Mouse (Mus musculus) forebrain, embryonic 11.5 days (tissue): ENCODE data around the gene Rac3. TPM values are rescaled to one million over a fixed set of nuclear protein-coding genes. Genes with fewer than 3 reads are reported as not detected.

Experiments used
- ATAC-seq: fragments of 200-750 bp; cut with Nextera tagmentation; replicated peaks from 2 replicates; pipeline ENCODE4 v1.8.0; 2017; ENCODE audit warnings: moderate TSS enrichment; ENCODE audit not compliant: low FRiP score
- DNase-seq: peaks from one replicate; pipeline ENCODE4 v3.0.0-alpha.2; 2017; ENCODE audit warnings: low spot score
- H3K27ac ChIP-seq: fragments of 300-500 bp; sonication (generic); 2 replicates; pipeline ENCODE4 v1.5.1; 2014; ENCODE audit warnings: low read depth, low read length
- H3K27me3 ChIP-seq: fragments of 300-500 bp; sonication (generic); 2 replicates; pipeline ENCODE4 v1.6.1; 2014; ENCODE audit warnings: mild to moderate bottlenecking, low read length, mixed read lengths; ENCODE audit not compliant: control insufficient read depth, insufficient read depth
- H3K36me3 ChIP-seq: fragments of 300-500 bp; sonication (generic); 2 replicates; pipeline ENCODE4 v1.6.1; 2014; ENCODE audit warnings: mild to moderate bottlenecking, low read length, moderate library complexity, mixed read lengths; ENCODE audit not compliant: control insufficient read depth, insufficient read depth
- H3K4me1 ChIP-seq: fragments of 300-500 bp; sonication (generic); replicated peaks from 2 replicates; pipeline ENCODE4 v1.6.1; 2014; ENCODE audit warnings: low read length, mixed read lengths; ENCODE audit not compliant: control insufficient read depth, insufficient read depth
- H3K4me2 ChIP-seq: fragments of 300-500 bp; sonication (generic); 2 replicates; pipeline ENCODE4 v1.6.1; 2014; ENCODE audit warnings: low read depth, mild to moderate bottlenecking, low read length, moderate library complexity, mixed read lengths; ENCODE audit not compliant: severe bottlenecking
- H3K4me3 ChIP-seq: fragments of 300-500 bp; sonication (generic); 2 replicates; pipeline ENCODE4 v1.5.1; 2014; ENCODE audit warnings: low read depth, low read length
- H3K9ac ChIP-seq: fragments of 300-500 bp; sonication (generic); 2 replicates; pipeline ENCODE4 v1.6.1; 2014; ENCODE audit warnings: low read length
- H3K9me3 ChIP-seq: fragments of 300-500 bp; sonication (generic); 2 replicates; pipeline ENCODE4 v1.6.1; 2016; ENCODE audit warnings: low read length, mixed read lengths; ENCODE audit not compliant: control insufficient read depth
- WGBS: fragments of 180-500 bp; shearing (Covaris S2); extraction: QIAGEN DNeasy Blood & Tissue Kit; methylation state at CpG from one replicate; pipeline ENCODE4 v1.1.7; 2014; 5-methylcytosine and 5-hydroxymethylcytosine counted together
- polyA plus RNA-seq: library from polyadenylated mRNA; unstranded; fragments of >200 nt; fragmentation: Nextera tagmentation; extraction: Ambion mirVana; gene quantifications from 2 replicates; pipeline ENCODE4 v1.2.1, GENCODE M21; 2014

Rac3 gene
- polyA plus RNA-seq, 1 experiment from 2014 or later: 7.5 TPM

DNA sequence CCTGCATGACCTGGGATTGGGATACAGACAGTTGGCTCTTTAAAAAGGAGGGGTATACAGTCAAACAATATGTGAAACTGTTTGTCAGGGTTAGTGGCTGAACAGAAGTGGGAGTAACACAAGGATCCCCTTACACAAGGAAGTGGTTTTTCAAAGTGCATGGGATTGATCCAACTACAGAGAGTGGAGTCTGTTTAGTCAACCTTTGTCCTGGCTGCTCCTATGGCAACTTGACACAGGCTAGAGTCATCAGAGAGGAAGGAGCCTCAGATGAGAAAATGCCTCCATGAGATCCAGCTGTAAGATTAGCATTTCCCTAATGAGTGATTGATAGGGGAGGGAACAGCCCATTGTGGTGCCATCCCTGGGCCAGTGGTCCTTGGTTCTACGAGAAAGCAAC, 46.9 kb downstream of the Rac3 start:
- no peaks in the 10 kb centered on the region for H3K4me1 ChIP-seq
- H3K9me3 ChIP-seq: no peaks in the 10 kb centered on the region
- H3K27ac ChIP-seq: no peak overlapping the region
- no peaks in the 10 kb centered on the region for H3K27me3 ChIP-seq
- H3K36me3 ChIP-seq: no peaks in the 10 kb centered on the region
- no peak for ATAC-seq
- no peak overlapping the region for H3K4me3 ChIP-seq
- DNase-seq: no peak
- H3K4me2 ChIP-seq: no peak overlapping the region
- H3K9ac ChIP-seq: no peak overlapping the region
- 71% methylated on average over 1 of the region's 1 CpGs for WGBS

- WGBS: 72% methylated on average over 3 of the region's 3 CpGs
- no peaks in the 10 kb centered on the region for H3K36me3 ChIP-seq
- no peak overlapping the region for H3K4me3 ChIP-seq
- H3K4me1 ChIP-seq: no peaks in the 10 kb centered on the region
- no peak overlapping the region for H3K9ac ChIP-seq
- DNase-seq (no peak), ATAC-seq (no peak)
- no peaks in the 10 kb centered on the region for H3K9me3 ChIP-seq
- no peaks in the 10 kb centered on the region for H3K27me3 ChIP-seq
- no peak overlapping the region for H3K27ac ChIP-seq
- no peak overlapping the region for H3K4me2 ChIP-seq
Measured at GRCm38 (mm10) chr11:120772749-120773148, 51.5 kb downstream of the Rac3 start.

Other genes with a start within 250 kb of the Rac3 start
- gene Mrpl12, start 236.9 kb upstream of the Rac3 start, polyA plus RNA-seq: 152 and 160 TPM in 2 replicates
- 50.9 and 57.5 TPM in 2 replicates for gene Slc25a10, start 229.6 kb upstream of the Rac3 start, polyA plus RNA-seq
- gene Gcgr, start 190.8 kb upstream of the Rac3 start, polyA plus RNA-seq: 0.35 TPM in 1 of 2 replicates, not detected in the other
- 213 and 247 TPM in 2 replicates for gene Mcrip1, start 171.7 kb upstream of the Rac3 start, polyA plus RNA-seq
- not detected in 2 replicates for gene Ppp1r27, start 170.3 kb upstream of the Rac3 start, polyA plus RNA-seq
- 439 and 476 TPM in 2 replicates for gene P4hb, start 148.2 kb upstream of the Rac3 start, polyA plus RNA-seq
- gene Arhgdia, start 139.8 kb upstream of the Rac3 start, polyA plus RNA-seq: 621 and 667 TPM in 2 replicates
- 808 and 816 TPM in 2 replicates for gene Alyref, start 123.1 kb upstream of the Rac3 start, polyA plus RNA-seq
- gene Anapc11, start 123.0 kb upstream of the Rac3 start, polyA plus RNA-seq: 200 and 217 TPM in 2 replicates
- gene Npb, start 113.0 kb upstream of the Rac3 start, polyA plus RNA-seq: not detected in 2 replicates
- gene Pcyt2, start 103.5 kb upstream of the Rac3 start, polyA plus RNA-seq: 126 and 134 TPM in 2 replicates
- gene Sirt7, start 96.2 kb upstream of the Rac3 start, polyA plus RNA-seq: 37.8 and 41.1 TPM in 2 replicates
- gene Mafg, start 87.9 kb upstream of the Rac3 start, polyA plus RNA-seq: 25.5 and 26.4 TPM in 2 replicates
- gene Pycr1, start 77.7 kb upstream of the Rac3 start, polyA plus RNA-seq: 33.7 and 36.9 TPM in 2 replicates
- 0.51 TPM in 1 of 2 replicates, not detected in the other for gene Myadml2, start 73.3 kb upstream of the Rac3 start, polyA plus RNA-seq
- 0.61 and 1.3 TPM in 2 replicates for gene Notum, start 60.3 kb upstream of the Rac3 start, polyA plus RNA-seq
- 129 and 133 TPM in 2 replicates for gene Aspscr1, start 48.5 kb upstream of the Rac3 start, polyA plus RNA-seq
- 121 and 130 TPM in 2 replicates for gene Cenpx, start 7.7 kb upstream of the Rac3 start, polyA plus RNA-seq
- gene Lrrc45, start 7.5 kb upstream of the Rac3 start, polyA plus RNA-seq: 53.3 and 54.4 TPM in 2 replicates
- gene Dcxr, start 5.8 kb downstream of the Rac3 start, polyA plus RNA-seq: 10.8 and 11.8 TPM in 2 replicates
- 1.8 TPM in 1 of 2 replicates, not detected in the other for gene Cbr2, start 10.6 kb downstream of the Rac3 start, polyA plus RNA-seq
- 7.6 and 8.3 TPM in 2 replicates for gene Hmga1b, start 41.3 kb downstream of the Rac3 start, polyA plus RNA-seq
- 45.4 and 48.3 TPM in 2 replicates for gene Rfng, start 62.7 kb downstream of the Rac3 start, polyA plus RNA-seq
- gene Gps1, start 62.8 kb downstream of the Rac3 start, polyA plus RNA-seq: 271 and 304 TPM in 2 replicates
- gene Dus1l, start 74.9 kb downstream of the Rac3 start, polyA plus RNA-seq: 71.7 and 80.3 TPM in 2 replicates
- 139 and 140 TPM in 2 replicates for gene Fasn, start 103.1 kb downstream of the Rac3 start, polyA plus RNA-seq
- gene Ccdc57, start 211.4 kb downstream of the Rac3 start, polyA plus RNA-seq: 6.1 and 7.7 TPM in 2 replicates
- 55.5 and 62.1 TPM in 2 replicates for gene Slc16a3, start 227.0 kb downstream of the Rac3 start, polyA plus RNA-seq